Mouse (Mus musculus) thymus, postnatal 25 days (tissue): ENCODE results near the gene Nek3.
"Not testable (repeated sequence)": the region's sequence is repeated elsewhere in the genome, so short reads cannot be mapped to it uniquely, and the experiment has no call there.

Source experiments
- DNase-seq: peaks from one replicate; pipeline ENCODE4 v3.0.0; 2022

Gene Nek3

DNA sequence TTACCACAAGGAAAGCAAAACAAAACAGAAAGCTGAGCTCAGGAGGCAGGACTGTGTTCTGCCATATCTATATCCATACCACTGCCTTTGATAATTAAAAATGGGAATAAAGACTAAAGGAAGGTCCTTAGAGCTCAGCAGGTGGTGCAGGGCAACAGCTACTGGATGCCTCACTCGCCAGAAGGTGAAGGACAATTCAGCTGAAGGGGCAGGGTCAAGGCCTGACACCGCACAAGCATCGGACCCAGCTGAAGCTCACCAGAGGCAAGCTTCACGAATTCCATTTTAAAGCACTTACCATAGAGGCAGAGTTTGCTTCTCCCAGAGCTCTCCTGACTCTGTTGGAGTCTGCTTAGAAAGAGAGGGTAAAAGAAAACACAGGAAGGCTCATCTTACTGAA is 23.6 kb downstream of the Nek3 start:
- no peak for DNase-seq

- no peak for DNase-seq
These were observed 24.3 kb downstream of the Nek3 start for GRCm38 (mm10) chr8:22141836-22142385.

- DNase-seq = not testable (repeated sequence)
These were observed 29.8 kb downstream of the Nek3 start for GRCm38 (mm10) chr8:22136462-22136861.

GRCm38 (mm10) chr8:22134750-22135135 is 31.5 kb downstream of the Nek3 start:
- DNase-seq = no peak

GRCm38 (mm10) chr8:22134078-22134749 is 32.0 kb downstream of the Nek3 start:
- DNase-seq = no peak

GRCm38 (mm10) chr8:22132062-22132461 is 34.2 kb downstream of the Nek3 start:
- no peak for DNase-seq

DNA sequence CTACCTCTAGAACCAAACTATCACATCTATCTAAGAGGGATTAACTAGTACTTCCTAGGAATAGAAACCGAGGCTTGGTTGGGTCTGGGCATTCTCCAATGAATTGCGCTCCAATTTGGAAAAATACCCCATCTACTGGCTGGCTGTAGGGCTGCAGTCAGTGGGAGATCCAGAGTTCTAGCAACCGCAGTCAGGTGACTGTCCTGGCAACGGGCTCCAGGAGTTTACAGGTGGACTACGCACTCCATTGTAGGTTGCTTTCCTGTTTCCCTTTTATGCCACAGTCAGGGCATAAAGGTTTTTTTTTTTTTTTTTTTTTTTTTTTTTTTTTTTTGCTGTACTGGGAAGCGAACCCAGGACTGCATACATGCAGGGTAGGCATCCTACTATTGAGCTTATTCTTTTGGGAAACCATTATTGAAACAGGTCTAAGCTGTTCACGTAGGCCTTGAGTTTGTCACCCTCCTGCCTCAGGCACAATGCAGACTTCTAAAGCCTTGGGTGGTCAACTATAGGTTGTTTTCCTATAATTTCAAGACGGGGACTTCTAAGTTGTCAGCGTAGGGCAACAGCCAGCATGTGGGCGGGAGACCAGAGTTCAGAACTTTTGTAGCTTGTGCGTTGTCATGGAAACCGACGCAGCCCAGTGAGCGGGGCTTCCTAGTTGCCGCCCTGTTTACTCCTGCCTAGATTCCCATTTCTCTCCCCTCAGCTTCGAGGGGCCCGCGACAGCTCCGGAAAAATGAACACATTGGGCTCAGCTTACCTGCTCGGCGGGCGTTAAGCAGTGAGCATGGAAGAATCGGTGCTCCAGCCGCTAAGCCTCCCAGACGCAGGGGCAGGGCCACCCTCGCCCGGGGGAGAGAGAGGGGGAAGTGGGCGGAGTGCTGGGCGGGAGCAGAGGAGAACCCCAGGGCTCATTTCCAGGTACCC is 41.7 kb downstream of the Nek3 start, which contains the start of gene Nek5:
Gene Nek5 (minus strand): TSS at position 834 of the 933 bp plus-strand sequence.
- DNase-seq = peak; percentile 42

DNA sequence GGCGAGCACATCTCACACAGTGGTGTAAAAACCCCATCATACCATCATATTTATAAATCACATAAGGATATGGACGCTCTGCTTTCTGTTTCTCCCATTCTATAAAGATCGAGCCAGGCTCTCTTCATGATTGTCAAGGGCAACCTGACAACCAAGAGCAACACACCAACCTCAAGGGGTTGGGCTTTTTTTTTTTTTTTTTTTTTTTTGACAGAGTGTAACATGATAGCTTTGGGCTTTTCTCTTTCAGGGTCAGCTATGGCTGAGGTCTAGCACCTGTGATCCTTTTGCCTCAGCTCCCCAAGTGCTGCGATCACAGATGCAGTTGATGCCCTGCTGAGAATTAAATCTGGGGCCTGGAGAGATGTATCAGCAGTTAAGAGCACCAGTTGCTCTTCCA is 59.2 kb downstream of the Nek3 start:
- no peak for DNase-seq

DNA sequence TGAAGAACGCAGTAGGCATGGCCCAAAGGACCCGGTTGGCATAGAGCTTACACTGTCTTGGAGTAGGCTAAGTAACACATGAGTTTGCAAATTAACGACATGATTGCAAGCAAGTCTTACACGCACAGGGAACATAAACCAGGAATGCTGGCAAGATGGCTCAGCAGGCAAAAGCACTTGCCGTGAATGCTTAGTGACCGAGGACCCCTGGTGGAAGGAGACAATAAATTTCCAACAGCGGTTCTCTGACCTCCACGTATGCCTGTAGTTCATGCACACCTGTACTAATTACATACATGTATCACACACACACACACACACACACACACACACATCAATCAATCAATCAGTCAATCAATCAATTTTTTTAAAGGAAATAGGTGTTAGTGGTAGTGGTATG is 74.7 kb downstream of the Nek3 start:
- peak; percentile 2 for DNase-seq

GRCm38 (mm10) chr8:22089226-22089625 is 77.0 kb downstream of the Nek3 start:
- no peak for DNase-seq

DNA sequence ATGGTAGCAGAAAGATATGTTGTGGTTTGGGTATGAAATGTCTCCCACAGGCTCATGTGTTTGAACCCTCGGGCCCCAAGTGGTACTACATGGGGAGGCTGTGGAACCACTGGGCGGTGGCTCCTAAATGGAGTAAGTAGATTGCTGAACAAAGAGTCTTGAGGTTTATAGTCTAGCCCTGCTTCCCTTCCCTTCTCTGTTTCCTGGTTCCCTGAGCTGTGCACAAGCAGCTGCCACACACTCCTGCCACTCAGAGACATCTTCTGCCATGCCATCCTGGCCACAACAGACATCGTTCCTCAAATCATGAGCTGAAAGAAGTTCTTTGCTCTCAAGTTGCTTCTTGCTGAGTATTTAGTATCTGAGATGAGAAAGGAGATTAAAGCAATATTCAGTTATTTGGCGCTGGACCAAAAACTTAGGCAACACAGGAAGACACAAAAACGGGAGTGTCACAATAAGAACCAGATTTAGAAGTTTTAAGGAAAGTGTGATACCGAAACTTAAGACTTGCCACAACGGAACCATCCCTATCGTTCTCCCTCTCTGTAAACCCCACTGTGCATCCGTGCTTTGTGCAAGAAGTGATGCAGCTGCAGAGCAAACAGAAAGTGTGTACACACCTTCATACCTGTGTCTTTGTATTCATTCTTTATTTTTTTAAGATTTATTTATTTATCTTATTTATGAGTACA is 86.8 kb downstream of the Nek3 start:
- no peak for DNase-seq
